17 mouse cellular contexts compared by ENCODE assay signal in the genomic region with DNA sequence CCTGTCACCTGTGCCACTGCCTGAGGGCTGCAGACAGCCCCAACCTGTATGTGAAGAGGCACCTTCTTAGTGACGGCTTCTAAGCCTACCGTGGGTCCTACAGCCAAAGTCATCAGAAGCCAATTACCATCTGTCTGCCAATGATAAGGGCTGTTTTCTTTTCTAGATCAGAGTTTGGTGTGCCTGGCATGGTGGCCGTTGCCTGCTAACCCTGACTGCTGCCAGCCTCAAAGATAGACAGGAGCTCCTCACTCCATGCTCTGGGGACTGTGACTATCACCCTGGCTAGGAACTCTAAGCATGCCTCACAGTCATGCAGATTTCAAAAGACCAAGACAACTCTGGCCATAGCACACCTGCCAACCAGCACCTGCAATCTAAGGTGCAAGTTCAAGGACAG. TPM values are rescaled to one million over a fixed set of nuclear protein-coding genes. Genes with fewer than 3 reads are reported as not detected.
DNase-seq lines count a peak whose midpoint lies in the region; ATAC-seq lines count a peak whose summit lies in the region.
"Had no signal": no experiment of that assay in that cellular context is flagged by ENCODE, and none has a peak within 500 bp of the region (broad histone marks: within the 10 kb centered on the region; RNA-seq: fewer than 3 reads in every experiment).

No protein-coding gene starts in this region.

- H3K9me3 ChIP-seq in liver, embryonic 11.5 days (ENCODE audit: control insufficient read depth, low read length): no peaks in the 10 kb centered on the region
- H3K9me3 ChIP-seq: heart, embryonic 10.5 days; limb, embryonic 15.5 days; midbrain, embryonic 15.5 days had no signal

- H3K4me1 ChIP-seq in liver, embryonic 11.5 days (replicated peaks; ENCODE audit: control insufficient read depth, insufficient read depth, low read length): peaks cover 22% of the 10 kb centered on the region
- H3K4me1 ChIP-seq: limb, embryonic 15.5 days; midbrain, embryonic 15.5 days had no signal

- peak overlapping the region; percentile 16; the same call in 1 of the 2 replicates for H3K9ac ChIP-seq in liver, embryonic 11.5 days (ENCODE audit: low read depth, low read length)
- H3K9ac ChIP-seq: limb, embryonic 15.5 days; midbrain, embryonic 15.5 days had no signal

- H3K27me3 ChIP-seq in liver, embryonic 11.5 days (replicated peaks; ENCODE audit: control insufficient read depth, insufficient read depth, low read length): no peaks in the 10 kb centered on the region
- H3K27me3 ChIP-seq: limb, embryonic 15.5 days; midbrain, embryonic 15.5 days had no signal

- ATAC-seq in liver, embryonic 11.5 days (replicated peaks; ENCODE audit: low FRiP score): peak; percentile 82
- ATAC-seq: midbrain, embryonic 15.5 days had no signal

- H3K27ac ChIP-seq in liver, embryonic 11.5 days (ENCODE audit: low read depth, low read length): peak overlapping the region; percentile 54
- H3K27ac ChIP-seq: heart, embryonic 10.5 days; limb, embryonic 15.5 days; midbrain, embryonic 15.5 days had no signal

- H3K36me3 ChIP-seq in liver, embryonic 11.5 days (ENCODE audit: control insufficient read depth, insufficient read depth, low read length): no peaks in the 10 kb centered on the region
- H3K36me3 ChIP-seq: heart, embryonic 10.5 days; limb, embryonic 15.5 days; midbrain, embryonic 15.5 days had no signal

- H3K4me2 ChIP-seq in liver, embryonic 11.5 days: peak overlapping the region; percentile 16
- H3K4me2 ChIP-seq: limb, embryonic 15.5 days; midbrain, embryonic 15.5 days had no signal

- no peak overlapping the region for H3K4me3 ChIP-seq in liver, embryonic 11.5 days (ENCODE audit: low read depth, low read length)
- H3K4me3 ChIP-seq: heart, embryonic 10.5 days; limb, embryonic 15.5 days; midbrain, embryonic 15.5 days had no signal

- intact Hi-C loops in left cerebral cortex, postnatal 25 days (cut with DNase I): no loop called here

- WGBS in liver, embryonic 11.5 days: 38% methylated on average over 3 of the region's 3 CpGs

- DNase-seq in spleen, adult 12 weeks (ENCODE audit: low spot score): peak; percentile 50
- no peak for DNase-seq in spleen, postnatal 14 days (ENCODE audit: low spot score in 2 of 2)
- DNase-seq in c-Kit-positive CD71-negative TER-119-negative erythroid progenitor cells, embryonic 14.5 days (ENCODE audit: low read depth): peak; percentile 12
- no peak for DNase-seq in liver, embryonic 11.5 days (ENCODE audit: low spot score)
- peak; percentile 38 to 55 for DNase-seq in spleen, postnatal 36 days (ENCODE audit: low spot score in 2 of 2)
- DNase-seq in retina, postnatal 1 day: no peak
- no peak for DNase-seq in left cerebral cortex, postnatal 25 days (ENCODE audit: low spot score in 2 of 2)
- DNase-seq: adrenal gland, postnatal 10 days; cerebellum, adult 11 months; gastrocnemius, postnatal 14 days; kidney, postnatal 14 days; layer of hippocampus, adult 9-11 months; lung, postnatal 4 days; thymus, adult 18-20 months had no signal

RNA-seq across cellular contexts. Expression of a gene that starts 10.7 kb away (rescaled TPM):
- 7.1 and 7.9 TPM in 2 replicates for polyA plus RNA-seq in liver, embryonic 11.5 days (2014; fragmentation: Nextera tagmentation; extraction: Ambion mirVana)
- total RNA-seq in left cerebral cortex, postnatal 25 days (2021): 10 to 100 TPM; 33.5 to 36.5 TPM

RNA-seq across cellular contexts. Expression of a gene that starts 29.3 kb away (rescaled TPM):
- 53.1 and 53.4 TPM in 2 replicates for polyA plus RNA-seq in liver, embryonic 11.5 days (2014; fragmentation: Nextera tagmentation; extraction: Ambion mirVana)
- total RNA-seq in left cerebral cortex, postnatal 25 days (2021): 10 to 100 TPM; 44.1 to 50.8 TPM

RNA-seq across cellular contexts. Expression of a gene that starts 32.6 kb away (rescaled TPM):
- polyA plus RNA-seq in liver, embryonic 11.5 days (2014; fragmentation: Nextera tagmentation; extraction: Ambion mirVana): 33.0 and 40.8 TPM in 2 replicates
- total RNA-seq in left cerebral cortex, postnatal 25 days (2021): 100 to 1,000 TPM; 118 to 122 TPM

RNA-seq across cellular contexts. Expression of a gene that starts 32.8 kb away (rescaled TPM):
- polyA plus RNA-seq in liver, embryonic 11.5 days (2014; fragmentation: Nextera tagmentation; extraction: Ambion mirVana): 34.8 and 35.0 TPM in 2 replicates
- total RNA-seq in left cerebral cortex, postnatal 25 days (2021): 10 to 100 TPM; 41.7 to 46.3 TPM

Comparison
In these comparisons a context has a peak if more than half of its experiments do, and no peak if none do; other contexts are left out.
1. DNase-seq: peak in spleen, adult 12 weeks (single experiment), c-Kit-positive CD71-negative TER-119-negative erythroid progenitor cells, embryonic 14.5 days (single experiment) and spleen, postnatal 36 days (2 of 2); none in spleen, postnatal 14 days (0 of 2), liver, embryonic 11.5 days (single experiment), retina, postnatal 1 day (single experiment) and left cerebral cortex, postnatal 25 days (0 of 2).